Mouse (Mus musculus) bone marrow macrophage, adult 2 months (primary cell): ENCODE data around the gene Htt. TPM values are rescaled to one million over a fixed set of nuclear protein-coding genes. Genes with fewer than 3 reads are reported as not detected.
"Not testable (repeated sequence)": the region's sequence is repeated elsewhere in the genome, so short reads cannot be mapped to it uniquely, and the experiment has no call there.

ENCODE experiments used
- H3K27ac ChIP-seq: 2 replicates; pipeline ENCODE4 v1.5.1; 2012; ENCODE audit warnings: low read depth, low read length; ENCODE audit not compliant: insufficient read depth
- H3K4me1 ChIP-seq: 2 replicates; pipeline ENCODE4 v1.6.1; 2012; ENCODE audit warnings: low read length; ENCODE audit not compliant: control insufficient read depth, insufficient read depth
- H3K4me3 ChIP-seq: 2 replicates; pipeline ENCODE4 v1.5.1; 2012; ENCODE audit warnings: mild to moderate bottlenecking, low read length, moderate library complexity; ENCODE audit not compliant: insufficient read depth
- CTCF ChIP-seq: IDR thresholded peaks from 2 replicates; pipeline ENCODE4 v1.5.1; 2012; ENCODE audit warnings: low read depth, mild to moderate bottlenecking, low read length, moderate library complexity
- POLR2A ChIP-seq: IDR thresholded peaks from 2 replicates; pipeline ENCODE4 v1.6.1; 2012; ENCODE audit warnings: mild to moderate bottlenecking, low read depth, low read length, borderline replicate concordance
- polyA plus RNA-seq: library from polyadenylated mRNA; stranded (reverse); fragments of >200 nt; gene quantifications from 2 replicates; pipeline ENCODE4 v1.2.4, GENCODE M21; 2012; ENCODE audit not compliant: missing spikeins, insufficient read depth, insufficient read length

Gene Htt
- polyA plus RNA-seq, 1 experiment = 24.7 TPM

DNA sequence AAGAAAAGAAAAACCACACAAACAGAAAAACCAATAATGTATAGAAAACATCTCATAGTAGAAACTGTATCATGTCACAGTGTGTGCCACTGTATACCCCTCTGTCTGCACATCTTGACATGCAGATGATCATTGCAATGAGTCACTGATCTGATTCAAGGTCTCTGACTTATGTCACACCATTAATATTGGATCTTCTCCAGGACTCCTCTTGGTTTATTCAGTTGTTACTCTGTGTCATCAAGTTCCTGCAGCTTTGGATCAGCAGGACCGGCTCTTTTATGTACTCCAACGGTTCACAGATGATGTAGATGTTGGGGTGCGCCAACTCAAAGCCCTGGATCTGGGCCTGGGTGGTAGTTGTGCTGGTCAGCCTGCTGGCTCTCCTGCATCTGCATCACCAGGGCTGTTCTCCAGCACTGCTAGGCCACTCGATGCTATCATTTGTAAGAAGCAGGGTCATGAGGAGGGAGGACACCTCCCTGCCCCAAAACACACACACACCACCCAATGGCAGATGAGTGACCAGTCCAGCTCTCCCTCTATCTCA, 11.2 kb downstream of the Htt start:
- Histone ChIP-seq H3K4me3 (no peak overlapping the region), H3K27ac (peak overlapping the region; percentile 60), H3K4me1 (peaks cover 23% of the 10 kb centered on the region)
- TF ChIP-seq CTCF (no peak), POLR2A (no peak)

DNA sequence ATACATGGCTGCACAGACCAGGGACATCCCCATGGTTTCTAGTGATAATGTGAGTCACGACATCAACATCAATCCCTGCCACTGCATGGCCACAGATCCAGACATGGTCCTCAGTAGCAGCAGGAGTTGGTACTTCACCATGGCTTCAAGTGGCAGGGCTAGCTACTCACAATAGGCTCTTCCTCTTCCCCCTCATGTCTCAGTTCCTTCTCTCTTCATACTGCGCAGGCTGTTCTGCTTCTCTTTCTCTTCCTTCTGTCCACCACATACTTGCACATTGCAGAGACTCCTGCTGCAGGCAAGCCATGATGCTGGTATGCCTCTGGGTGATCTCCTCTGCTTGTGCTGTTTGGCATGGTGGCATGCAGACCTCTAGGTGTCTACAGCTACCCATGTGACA, 11.9 kb downstream of the Htt start:
- no peak for TF ChIP-seq CTCF
- TF ChIP-seq POLR2A = no peak
- H3K27ac ChIP-seq = peak overlapping the region; percentile 60
- H3K4me1 ChIP-seq = peaks cover 23% of the 10 kb centered on the region
- H3K4me3 ChIP-seq = no peak overlapping the region

DNA sequence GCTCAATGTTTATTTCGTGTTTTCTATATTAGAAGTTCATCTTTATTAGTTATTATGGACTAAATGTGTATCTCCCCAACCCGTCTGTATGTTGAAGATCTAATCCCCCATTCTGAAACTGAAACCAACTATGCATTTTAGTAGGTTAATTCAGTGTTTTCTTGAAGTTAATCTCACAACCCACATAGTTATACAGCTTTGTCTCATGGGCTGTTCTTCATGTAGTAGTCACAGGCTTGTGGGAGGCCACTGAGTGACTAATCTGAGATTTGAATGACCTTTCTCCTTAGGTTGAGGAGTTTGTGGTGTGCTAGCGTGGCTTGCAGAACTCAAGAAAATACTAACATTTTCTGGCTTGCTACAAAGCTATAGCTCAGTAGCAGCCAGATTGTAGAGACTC, 23.5 kb downstream of the Htt start:
- Histone ChIP-seq H3K27ac (no peak overlapping the region), H3K4me1 (peaks cover 20% of the 10 kb centered on the region), H3K4me3 (no peak overlapping the region)
- no peak for TF ChIP-seq CTCF

DNA sequence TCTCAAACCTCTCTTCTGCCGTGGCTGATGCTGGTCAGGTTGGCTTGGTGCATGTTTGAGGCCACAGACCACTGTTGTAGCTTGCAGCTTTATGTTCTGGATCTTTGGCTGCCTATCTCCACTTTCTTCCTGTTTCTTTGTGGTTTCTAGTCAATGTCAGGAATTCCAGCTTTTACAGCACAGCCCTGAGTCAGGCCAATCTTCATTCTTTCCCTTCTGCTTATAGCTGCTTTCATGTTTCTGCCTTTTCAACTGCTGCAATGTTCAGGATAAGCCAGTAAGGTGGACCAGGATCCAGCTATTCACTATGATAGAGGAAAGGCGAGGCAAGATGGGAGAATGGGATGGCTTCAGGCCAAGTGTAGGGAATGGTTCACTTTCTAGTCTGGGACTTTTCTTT, 29.6 kb downstream of the Htt start:
- no peak overlapping the region for H3K4me3 ChIP-seq

DNA sequence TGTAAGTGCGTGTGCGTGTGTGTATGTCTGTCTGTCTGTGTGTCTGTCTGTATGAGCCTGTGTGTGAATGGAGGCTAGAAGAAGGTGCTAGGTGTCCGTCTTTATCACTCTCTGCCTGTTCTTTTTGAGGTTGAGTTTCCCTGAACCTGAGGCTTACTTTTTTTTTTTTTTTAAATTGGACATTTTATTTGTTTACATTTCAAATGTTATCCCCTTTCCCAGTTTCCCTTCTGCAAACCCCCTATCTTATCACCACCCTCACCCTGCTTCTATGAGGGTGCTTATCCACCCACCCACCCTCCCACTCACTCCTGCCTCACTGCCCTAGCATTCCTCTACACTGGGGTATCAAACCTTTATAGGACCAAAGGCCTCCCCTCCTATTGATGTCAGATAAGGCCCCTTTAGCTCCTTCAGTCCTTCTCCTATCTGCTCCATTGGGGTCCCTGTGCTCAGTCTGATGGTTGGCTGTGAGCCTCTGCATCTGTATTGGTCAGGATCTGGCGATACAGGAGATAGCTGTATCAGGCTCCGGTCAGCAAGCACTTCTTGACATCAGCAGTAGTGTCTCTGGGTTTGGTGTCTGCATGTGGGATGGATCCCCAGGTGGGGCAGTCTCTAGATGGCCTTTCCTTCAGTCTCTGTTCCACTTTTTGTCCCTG, 38.9 kb downstream of the Htt start:
- H3K4me1 ChIP-seq = no peaks in the 10 kb centered on the region
- no peak overlapping the region for H3K27ac ChIP-seq
- no peak for TF ChIP-seq CTCF
- no peak for TF ChIP-seq POLR2A
- no peak overlapping the region for H3K4me3 ChIP-seq

More for the DNA sequence above, 29.6 kb downstream of the Htt start:
- H3K4me1 ChIP-seq = peaks cover 12% of the 10 kb centered on the region
- TF ChIP-seq POLR2A (no peak), CTCF (no peak)
- no peak overlapping the region for H3K27ac ChIP-seq

DNA sequence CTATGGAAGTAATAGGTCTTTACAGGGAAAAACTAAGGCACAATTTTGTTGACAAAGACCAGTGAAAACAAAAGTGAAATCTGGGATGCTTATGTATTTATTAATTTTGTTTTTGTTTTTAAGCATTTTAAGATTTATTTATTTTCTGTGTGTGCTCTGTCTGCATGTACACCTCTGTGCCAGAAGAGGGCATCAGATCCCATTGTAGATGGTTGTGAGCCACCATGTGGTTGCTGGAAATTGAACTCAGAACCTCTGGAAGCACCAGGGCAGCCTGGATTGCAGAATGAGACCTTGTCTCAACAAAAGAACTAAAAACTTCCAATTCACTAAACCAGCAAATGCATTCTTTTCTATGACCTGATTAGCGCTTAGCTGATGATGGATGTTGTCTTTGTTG, 44.5 kb downstream of the Htt start:
- TF ChIP-seq CTCF (no peak), POLR2A (no peak)

DNA sequence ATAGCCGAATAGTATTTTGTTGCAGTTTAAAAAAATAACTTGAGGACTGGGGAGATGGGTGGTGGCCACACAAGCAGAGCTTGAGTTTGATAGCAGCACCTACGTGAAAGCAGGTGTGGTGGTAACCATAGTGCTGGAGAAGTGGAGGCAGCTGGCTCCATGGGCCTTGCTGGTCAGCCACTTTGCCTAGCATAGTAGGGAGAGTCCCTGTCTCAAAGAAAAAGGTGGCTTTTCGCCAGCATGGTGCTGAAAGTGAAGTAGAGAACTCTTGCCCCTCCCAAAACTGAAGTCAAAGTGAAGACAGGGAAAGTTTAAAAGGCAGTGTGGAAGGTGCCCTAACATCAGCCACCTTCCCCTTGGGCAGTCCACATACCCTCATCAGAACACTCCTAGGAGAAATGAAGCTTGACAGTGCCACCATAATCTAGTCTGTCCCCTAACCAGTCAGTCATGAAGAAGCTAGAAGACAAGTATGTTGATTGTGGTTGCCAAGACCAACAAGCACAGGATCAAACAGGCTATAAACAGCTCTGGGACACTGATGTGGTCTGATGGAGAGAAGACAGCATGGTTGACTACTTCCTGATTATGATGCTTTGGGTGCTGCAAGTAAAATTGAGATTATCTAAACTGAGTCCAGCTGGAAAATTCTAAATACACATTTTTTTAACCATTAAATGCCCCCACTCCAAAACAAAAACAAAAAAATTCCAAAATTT, 61.0 kb downstream of the Htt start:
- no peaks in the 10 kb centered on the region for H3K4me1 ChIP-seq
- no peak overlapping the region for H3K4me3 ChIP-seq
- TF ChIP-seq POLR2A (no peak), CTCF (no peak)
- no peak overlapping the region for H3K27ac ChIP-seq

More for the DNA sequence above, 44.5 kb downstream of the Htt start:
- Histone ChIP-seq H3K4me1 (no peaks in the 10 kb centered on the region), H3K4me3 (no peak overlapping the region), H3K27ac (no peak overlapping the region)

DNA sequence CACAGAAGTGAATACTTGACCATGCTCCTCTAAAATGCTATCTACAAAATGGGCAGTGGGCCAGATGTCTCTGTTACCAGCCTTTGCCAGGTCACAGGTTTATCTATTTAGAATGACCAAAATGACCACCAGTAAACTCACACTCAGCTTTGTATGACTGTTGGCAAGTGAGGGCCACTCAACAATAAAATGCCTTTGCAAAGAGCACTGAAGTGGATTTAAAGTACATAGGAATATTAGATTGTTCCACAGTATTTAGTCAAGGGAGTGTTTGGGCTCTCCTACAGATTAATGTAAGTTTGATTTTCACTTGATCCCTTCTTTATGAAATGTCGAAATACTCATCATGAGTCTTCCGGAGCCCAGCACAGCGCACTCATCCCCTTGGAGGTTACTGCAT, 92.5 kb downstream of the Htt start:
- TF ChIP-seq POLR2A = no peak
- TF ChIP-seq CTCF = no peak
- Histone ChIP-seq H3K27ac (no peak overlapping the region), H3K4me3 (no peak overlapping the region), H3K4me1 (no peaks in the 10 kb centered on the region)

DNA sequence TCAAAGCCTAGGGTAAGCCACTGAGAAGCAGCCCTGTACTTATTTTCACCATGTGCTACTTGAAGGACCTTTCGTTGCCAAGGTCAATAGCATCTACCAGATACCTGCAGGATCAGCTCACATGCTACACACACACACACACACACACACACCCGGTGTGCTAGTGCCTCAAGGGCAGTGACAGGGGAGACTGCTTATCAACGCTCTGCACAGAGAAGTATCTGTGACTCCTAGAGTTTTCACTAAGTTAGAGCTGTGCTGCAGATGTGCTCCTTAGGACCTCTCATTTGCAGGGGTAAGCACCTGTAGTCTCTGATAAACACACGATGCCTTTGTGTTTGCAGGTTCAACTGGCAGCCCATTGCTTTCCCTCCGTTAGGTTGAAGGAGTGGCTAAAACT, 103.8 kb downstream of the Htt start:
- TF ChIP-seq POLR2A (no peak), CTCF (no peak)
- Histone ChIP-seq H3K27ac (no peak overlapping the region), H3K4me3 (no peak overlapping the region), H3K4me1 (no peaks in the 10 kb centered on the region)

DNA sequence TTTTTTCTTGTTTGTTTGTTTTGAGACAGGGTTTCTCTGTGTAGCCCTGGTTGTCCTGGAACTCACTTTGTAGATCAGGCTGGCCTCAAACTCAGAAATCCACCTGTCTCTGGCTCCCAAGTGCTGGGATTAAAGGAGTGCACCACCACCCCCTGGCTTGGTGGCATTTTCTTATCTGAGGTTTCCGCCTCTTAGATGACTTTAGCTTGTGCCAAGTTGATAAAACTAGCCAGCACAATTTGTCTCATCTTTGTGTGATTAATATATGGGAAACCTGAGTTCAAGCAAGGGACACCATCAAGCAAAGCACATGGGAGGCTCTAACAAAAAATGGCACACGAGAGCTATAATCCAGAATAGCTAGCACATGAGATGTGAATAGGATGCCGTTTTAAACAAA, 118.8 kb downstream of the Htt start:
- not testable (repeated sequence) for H3K4me1 ChIP-seq, H3K4me3 ChIP-seq, H3K27ac ChIP-seq

DNA sequence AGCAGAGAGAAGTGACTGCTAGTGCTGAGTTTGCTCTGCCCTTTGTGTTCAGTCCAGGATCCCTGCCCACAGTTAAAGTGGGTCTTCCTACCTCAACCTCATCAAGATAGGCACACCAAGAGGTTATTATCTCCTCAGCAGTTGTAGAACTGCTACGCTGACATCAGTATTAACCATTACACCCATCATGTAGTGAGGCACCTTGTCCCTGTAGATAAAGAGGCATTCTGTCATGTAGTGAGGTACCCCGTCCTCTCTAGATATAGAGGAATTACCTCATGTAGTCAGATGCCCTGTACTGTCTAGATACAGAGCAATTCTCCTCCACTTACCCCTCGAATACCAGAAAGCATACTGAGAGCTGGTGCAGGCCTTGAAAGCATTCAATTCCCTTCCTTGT, 119.5 kb downstream of the Htt start:
- H3K4me3 ChIP-seq = no peak overlapping the region
- H3K4me1 ChIP-seq = no peaks in the 10 kb centered on the region
- no peak overlapping the region for H3K27ac ChIP-seq
- TF ChIP-seq CTCF (no peak), POLR2A (no peak)
